Mouse (Mus musculus) brain, embryonic 18.5 days (tissue): Measurements from ENCODE around the gene Nebl.
A peak's percentile ranks its signal among the peaks of the same experiment; 100 is the strongest.

Experiments used
- DNase-seq: peaks from one replicate; pipeline ENCODE4 v3.0.0-alpha.2; 2012; ENCODE audit warnings: low read depth, low spot score

Nebl gene

GRCm38 (mm10) chr2:17730957-17731830, at the start of gene Nebl:
TSS of gene Nebl (minus strand) at chr2:17731464.
- DNase-seq = no peak

DNA sequence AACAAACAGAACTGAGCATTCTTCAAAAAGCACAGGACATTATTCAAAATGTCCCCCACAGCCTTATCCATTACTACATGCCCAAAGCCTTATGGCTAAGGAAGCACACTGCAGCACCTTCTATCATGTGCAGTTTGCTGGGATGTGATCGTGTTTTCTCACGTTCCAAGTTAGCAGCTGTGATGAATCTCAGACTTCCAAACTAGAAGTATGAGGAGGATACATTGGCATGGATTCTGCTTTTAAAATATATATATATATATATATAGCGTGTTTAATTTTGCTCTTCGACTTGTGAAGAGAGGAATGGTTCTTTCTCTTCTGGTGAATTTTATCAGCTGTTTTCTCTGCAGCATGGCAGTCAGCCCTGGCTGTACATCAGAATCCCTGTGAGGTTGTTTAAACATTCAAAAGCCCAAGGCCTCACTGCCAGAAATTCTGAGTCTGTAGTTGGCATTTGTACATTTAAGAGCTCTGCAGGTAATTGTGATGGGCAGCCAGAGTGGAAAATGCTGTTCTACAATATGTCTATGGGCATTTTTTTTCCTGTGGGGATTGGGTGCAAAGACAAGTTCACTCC, 39.1 kb upstream of the Nebl start:
- DNase-seq = peak; percentile 10

GRCm38 (mm10) chr2:17769242-17769755, 38.0 kb upstream of the Nebl start:
- DNase-seq = no peak

GRCm38 (mm10) chr2:17756271-17756670, 25.0 kb upstream of the Nebl start:
- no peak for DNase-seq

DNA sequence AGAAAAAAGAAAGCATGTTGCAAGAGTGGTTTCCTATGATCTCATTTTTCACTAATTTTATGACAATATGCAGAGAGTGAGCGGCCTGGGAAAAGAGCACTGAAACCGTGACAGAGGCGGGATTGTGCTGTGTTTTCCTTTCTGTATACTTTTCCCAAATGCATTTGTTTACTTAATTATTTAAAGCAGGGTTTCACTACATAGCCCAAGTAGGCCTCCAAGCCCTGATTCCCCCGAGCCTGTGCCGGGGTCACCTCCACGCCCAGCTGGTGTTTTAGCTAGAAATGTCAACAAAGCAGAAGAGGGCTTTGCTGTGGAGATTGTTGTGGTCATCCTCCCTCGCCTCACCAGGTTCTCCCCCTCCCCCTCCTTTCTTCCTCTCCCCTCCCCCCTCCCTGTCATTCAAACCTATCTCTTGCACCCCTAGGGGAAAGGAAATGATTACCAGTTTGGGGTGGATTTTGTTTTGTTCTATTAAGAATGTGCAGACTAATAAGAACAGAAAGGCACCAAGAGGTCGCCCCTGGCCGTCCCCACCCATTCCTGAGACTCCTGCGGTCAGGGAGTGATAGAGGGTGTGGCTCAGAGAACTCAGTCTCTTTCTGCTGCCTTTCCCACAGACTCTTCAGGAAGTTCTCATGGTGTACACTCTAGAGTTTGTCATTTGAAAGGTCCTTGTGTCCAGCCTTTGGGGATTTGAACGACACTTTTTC, 10.9 kb upstream of the Nebl start:
- no peak for DNase-seq

DNA sequence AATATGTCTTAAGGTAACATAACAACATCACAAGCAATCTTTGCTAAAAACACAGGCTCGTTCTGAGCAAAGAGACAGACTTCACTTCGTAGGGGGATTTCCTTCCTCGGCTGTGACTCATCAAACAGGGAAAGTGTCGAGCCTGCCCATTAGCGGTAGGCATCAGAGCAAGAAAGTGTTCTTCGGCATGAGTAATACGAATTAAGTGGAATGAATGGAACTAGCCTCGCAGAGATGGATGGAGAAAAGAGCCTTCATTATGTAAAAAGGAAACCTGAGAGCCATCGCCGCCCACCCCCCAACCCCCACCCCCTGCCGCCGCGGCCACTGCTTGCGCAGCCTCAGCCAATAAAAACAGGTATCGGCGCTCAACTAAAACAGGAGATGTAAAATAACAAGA, 10.3 kb upstream of the Nebl start:
- DNase-seq = no peak

DNA sequence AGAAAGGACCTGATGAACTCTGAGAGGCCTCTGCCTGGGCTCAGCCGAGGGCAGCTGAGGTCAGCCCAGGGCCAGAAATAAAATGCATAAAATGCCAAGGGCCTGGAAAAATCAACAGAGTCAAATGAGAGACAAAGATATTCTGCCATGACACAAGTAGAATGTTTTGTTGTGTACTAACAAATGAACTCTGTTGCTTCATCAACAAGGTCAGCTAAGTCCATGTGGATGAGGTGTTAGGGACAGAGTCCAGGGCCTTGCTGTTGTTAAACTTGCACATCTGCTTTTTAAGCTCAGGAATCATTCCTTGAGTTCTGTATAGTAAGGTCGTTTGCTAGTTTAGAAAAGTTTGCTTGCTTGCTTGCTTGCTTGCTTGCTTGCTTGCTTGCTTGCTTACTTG, 9.2 kb upstream of the Nebl start:
- DNase-seq = no peak

DNA sequence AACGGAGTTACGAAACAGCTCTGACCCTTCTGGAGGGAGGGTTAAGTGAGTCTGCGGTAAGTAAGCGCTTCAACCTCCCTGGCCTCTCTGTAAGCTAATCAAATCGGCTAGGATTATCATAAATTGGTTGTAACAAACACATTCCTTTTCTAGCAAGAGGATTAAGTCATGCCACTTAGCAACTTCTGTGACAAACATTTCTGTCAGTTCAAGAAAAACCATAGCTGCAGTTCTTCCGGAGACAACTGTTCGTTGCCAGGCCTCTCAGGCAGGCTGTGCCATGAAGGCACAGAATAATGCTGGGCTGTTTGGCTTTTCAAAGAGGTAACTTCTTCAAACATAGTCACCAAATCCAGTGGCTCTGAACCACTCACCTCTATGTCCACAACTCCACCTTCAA, 946 bp upstream of the Nebl start:
- no peak for DNase-seq

DNA sequence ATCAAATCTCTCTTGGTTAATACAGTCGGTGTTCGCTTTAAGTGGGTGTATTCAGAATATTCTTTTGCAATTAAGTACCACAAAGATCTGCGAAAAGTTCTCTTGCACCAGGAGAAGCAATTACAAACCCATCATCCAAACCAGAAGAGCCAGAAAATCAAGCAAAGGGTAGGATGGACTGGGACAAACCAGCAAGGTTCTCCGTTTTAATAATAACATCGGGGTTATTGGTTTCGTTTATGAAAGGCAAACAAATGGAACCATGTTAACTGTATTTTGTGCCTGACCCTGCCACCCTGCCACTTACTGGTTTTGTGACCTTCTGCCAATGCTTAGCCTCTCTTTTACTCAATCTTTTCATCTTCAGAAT, 552 bp upstream of the Nebl start:
- DNase-seq = no peak

DNA sequence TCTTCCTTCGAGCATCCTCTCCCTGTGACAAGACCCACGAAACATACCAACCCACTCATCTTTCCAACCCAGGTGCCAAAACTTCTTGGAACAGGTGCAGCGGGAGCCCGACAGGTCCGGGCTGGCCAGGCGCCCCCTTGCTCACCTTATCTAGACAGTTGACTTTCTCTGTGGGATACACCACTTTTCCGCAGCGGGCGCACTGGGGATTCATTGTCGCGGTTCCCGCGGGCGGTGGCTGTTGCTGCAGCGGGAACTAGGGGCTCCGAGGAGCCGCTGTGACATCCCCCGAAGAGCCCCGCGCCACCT, 662 bp downstream of the Nebl start:
- DNase-seq = no peak

- no peak for DNase-seq
These were observed 1.3 kb downstream of the Nebl start for GRCm38 (mm10) chr2:17729770-17730647.

DNA sequence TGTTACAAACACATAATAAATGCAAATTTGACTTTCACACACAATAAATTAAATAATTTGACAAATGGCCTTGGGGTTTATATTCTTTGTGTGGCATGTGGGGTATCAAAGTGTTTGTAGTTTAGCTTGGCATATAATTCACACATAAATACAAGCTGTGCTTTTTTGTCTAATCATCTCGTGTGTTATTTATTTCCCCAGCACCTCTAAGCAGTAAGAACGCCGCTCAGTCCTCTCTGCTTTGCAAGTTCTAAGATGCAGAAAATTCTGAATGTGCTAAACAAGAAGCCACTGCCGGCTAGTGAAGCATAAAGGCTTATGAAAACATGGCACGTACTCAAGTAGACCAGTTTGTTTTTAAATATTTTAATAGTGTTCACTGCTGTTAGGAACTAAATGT, 6.9 kb downstream of the Nebl start:
- no peak for DNase-seq

GRCm38 (mm10) chr2:17723268-17724019, 7.8 kb downstream of the Nebl start:
- DNase-seq = no peak

DNA sequence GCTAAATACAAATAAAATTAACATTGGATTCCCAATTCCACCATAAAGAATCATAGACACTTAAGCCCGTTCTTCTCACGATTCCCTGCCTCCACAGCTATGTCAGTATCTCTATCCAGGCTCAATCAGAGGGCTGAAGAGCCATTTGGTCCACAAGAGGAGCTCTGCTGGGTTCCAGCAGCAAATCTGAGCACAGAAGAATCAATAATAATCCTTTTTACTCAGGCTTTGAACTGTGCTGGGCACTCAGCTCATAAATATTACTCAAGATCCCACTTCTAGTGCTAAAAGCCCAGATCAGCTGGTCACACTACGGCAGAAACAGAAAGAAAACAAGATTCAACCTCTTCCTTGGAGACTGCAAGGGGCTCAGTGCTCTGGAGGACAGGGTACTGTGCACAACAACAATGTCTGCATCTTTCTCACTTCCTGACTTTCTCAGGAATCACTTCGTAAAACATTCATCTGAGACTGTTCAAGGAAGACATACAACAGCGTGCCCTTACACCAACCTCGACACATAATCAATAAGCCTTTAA, 10.0 kb downstream of the Nebl start:
- no peak for DNase-seq

- no peak for DNase-seq
These were observed 13.0 kb downstream of the Nebl start for GRCm38 (mm10) chr2:17718281-17718680.

DNA sequence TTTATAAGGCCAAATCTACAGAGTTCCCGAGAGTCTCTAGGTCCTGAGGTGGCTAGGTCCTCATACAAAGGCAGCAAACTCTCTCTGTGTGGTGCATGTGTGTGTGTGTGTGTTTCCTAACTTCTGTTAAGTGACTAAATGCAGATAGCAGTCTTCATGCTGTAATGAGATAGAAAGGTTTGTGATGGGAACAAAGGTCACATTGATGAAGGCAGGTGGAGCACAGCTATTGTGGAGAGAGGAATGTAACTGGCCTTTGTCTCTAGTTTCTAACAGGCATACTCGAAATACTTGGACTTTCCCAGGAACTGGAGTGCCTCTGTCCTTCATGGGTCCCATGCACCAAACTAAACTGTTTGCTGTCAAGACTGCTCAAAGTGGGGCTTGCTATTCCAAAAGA, 14.1 kb downstream of the Nebl start:
- DNase-seq = no peak

DNA sequence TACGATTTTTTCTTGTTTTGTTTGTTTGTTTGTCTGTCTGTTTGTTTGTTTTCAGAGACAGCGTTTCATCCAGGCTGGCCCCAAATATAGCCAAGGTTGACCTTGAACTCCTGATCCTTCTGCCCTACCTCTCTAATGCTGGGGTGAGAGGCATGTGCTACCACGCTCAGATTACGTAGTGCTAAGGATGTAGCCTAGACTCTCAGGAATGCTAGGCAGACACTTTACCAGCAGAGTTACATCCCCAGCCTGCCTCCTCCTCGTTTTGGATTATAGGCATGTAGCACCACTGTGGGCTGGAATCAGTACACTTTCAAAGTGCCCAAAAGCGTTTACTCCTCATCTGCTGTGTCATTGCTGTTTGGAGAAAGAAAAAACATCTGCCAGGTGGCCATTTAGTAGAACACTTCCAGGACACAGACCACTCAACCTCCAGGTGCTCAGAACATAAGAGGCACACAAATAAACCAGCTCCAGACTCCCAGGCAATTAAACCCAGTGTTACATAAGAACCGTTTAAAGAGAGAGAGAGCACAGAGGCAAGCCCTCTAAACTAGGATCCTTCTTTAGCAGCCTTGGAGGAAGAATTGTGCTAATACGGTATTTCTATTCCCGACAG, 16.0 kb downstream of the Nebl start:
- DNase-seq = no peak

DNA sequence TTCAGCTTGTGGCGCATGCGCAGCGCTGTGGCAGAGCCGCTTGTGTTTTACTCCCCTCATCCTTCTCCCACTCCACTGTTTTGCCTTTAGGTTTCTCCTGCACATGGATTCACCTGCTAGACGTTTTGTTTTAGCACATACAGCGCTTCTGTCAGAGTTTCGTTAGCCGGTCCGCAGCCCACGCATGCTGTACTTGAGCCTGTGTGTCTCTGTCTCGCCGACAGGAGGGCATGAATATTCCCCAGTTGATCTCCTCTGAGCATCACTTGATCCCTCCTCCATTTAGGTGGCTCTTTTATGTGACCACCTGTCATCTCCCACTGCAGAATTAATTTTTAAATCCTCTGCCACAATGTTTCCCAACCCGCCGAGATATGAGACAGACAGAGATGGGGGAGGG, 16.6 kb downstream of the Nebl start:
- DNase-seq = no peak

- DNase-seq = no peak
These were observed 17.1 kb downstream of the Nebl start for GRCm38 (mm10) chr2:17714124-17714523.

GRCm38 (mm10) chr2:17711216-17711615, 20.0 kb downstream of the Nebl start:
- no peak for DNase-seq
